Mouse (Mus musculus) c-Kit-negative CD71-positive TER-119-positive erythroid progenitor cells, embryonic 14.5 days (primary cell): ENCODE results near the gene Dbnl.
"Not testable (repeated sequence)": the region's sequence is repeated elsewhere in the genome, so short reads cannot be mapped to it uniquely, and the experiment has no call there.

Experiments
- DNase-seq: peaks from one replicate; pipeline ENCODE4 v3.0.0-alpha.2; 2013; ENCODE audit warnings: low read depth, low spot score

The Dbnl gene

GRCm38 (mm10) chr11:5795706-5796105, 7.4 kb downstream of the Dbnl start:
- DNase-seq, result no peak

GRCm38 (mm10) chr11:5796939-5797338, 8.7 kb downstream of the Dbnl start:
- no peak for DNase-seq

GRCm38 (mm10) chr11:5797371-5797770, 9.1 kb downstream of the Dbnl start:
- no peak for DNase-seq

GRCm38 (mm10) chr11:5797928-5798327, 9.6 kb downstream of the Dbnl start:
- DNase-seq, result no peak

GRCm38 (mm10) chr11:5799621-5800490, 11.6 kb downstream of the Dbnl start:
- no peak for DNase-seq

- no peak for DNase-seq
Measured at GRCm38 (mm10) chr11:5801511-5801910, 13.2 kb downstream of the Dbnl start.

- no peak for DNase-seq
Measured at GRCm38 (mm10) chr11:5802005-5802404, 13.7 kb downstream of the Dbnl start.

- no peak for DNase-seq
Measured at GRCm38 (mm10) chr11:5802457-5803217, 14.3 kb downstream of the Dbnl start.

GRCm38 (mm10) chr11:5803551-5803981, 15.3 kb downstream of the Dbnl start, which contains the start of gene Pgam2:
Gene Pgam2, minus strand, starts transcription at chr11:5803733.
- DNase-seq, result no peak

GRCm38 (mm10) chr11:5804174-5804573, 15.9 kb downstream of the Dbnl start:
- DNase-seq, result no peak

- no peak for DNase-seq
Measured at GRCm38 (mm10) chr11:5805711-5806110, 17.4 kb downstream of the Dbnl start.

- DNase-seq, result no peak
Measured at GRCm38 (mm10) chr11:5807956-5808355, 19.7 kb downstream of the Dbnl start.

- not testable (repeated sequence) for DNase-seq
Measured at GRCm38 (mm10) chr11:5809487-5809886, 21.2 kb downstream of the Dbnl start.

- no peak for DNase-seq
Measured at GRCm38 (mm10) chr11:5813381-5813780, 25.1 kb downstream of the Dbnl start.

- DNase-seq, result no peak
Measured at GRCm38 (mm10) chr11:5819223-5819622, 30.9 kb downstream of the Dbnl start.

- no peak for DNase-seq
Measured at GRCm38 (mm10) chr11:5825432-5825831, 37.1 kb downstream of the Dbnl start.

- DNase-seq, result no peak
Measured at GRCm38 (mm10) chr11:5827931-5828330, 39.6 kb downstream of the Dbnl start.

- DNase-seq, result no peak
Measured at GRCm38 (mm10) chr11:5828509-5829191, 40.4 kb downstream of the Dbnl start.

GRCm38 (mm10) chr11:5829327-5829726, 41.0 kb downstream of the Dbnl start:
- no peak for DNase-seq

GRCm38 (mm10) chr11:5834506-5834905, 46.2 kb downstream of the Dbnl start:
- DNase-seq, result no peak

GRCm38 (mm10) chr11:5835057-5835456, 46.8 kb downstream of the Dbnl start:
- DNase-seq, result no peak

GRCm38 (mm10) chr11:5836126-5836525, 47.8 kb downstream of the Dbnl start:
- no peak for DNase-seq
